Mouse (Mus musculus): ENCODE results near the gene Rcc2. TPM values are rescaled to one million over a fixed set of nuclear protein-coding genes. Genes with fewer than 3 reads are reported as not detected.

Rcc2 gene
- polyA plus RNA-seq, 2 experiments = 16.5 to 50.3 TPM

DNA sequence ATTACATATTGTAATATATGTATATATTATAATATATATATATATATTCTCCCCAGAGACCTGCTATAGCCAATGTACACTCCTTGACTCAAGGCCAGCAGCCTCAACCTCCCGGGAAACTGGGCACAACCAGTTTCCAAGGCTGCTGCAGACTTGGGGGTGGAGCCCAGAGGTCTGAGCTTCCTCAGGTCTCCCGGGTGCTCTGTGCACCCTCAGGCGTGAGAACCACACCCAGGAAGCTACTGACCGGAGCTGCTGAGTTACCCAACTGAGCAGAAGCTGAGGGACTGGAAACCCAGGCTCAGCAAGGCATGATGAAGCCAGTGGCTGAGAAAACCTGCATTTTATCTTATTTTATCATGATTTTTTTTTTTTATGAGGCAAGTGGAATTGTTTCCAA lies 70.8 kb downstream of the Rcc2 start:
- no peak for DNase-seq (ENCODE audit: low read depth in 3 of 3, low spot score in 3 of 3)
- whole genome bisulfite sequencing (ENCODE audit: insufficient replicate concordance) = 9% methylated on average over 4 of the region's 4 CpGs
- no peaks in the 10 kb centered on the region for H3K27me3 ChIP-seq (ENCODE audit: control insufficient read depth, insufficient read depth, low read length)
- H3K4me2 ChIP-seq (ENCODE audit: low read depth) = no peak overlapping the region
- peaks cover 0 to 2% of the 10 kb centered on the region in 2 experiments; a peak in 2 of 4 replicates for H3K4me1 ChIP-seq (replicated peaks; ENCODE audit: control insufficient read depth in 2 of 2, insufficient read depth in 2 of 2, low read length in 1 of 2)
- H3K9me3 ChIP-seq (ENCODE audit: control insufficient read depth, low read length) = no peaks in the 10 kb centered on the region
- H3K4me3 ChIP-seq (ENCODE audit: insufficient read depth in 1 of 2, low read depth in 2 of 2, low read length in 2 of 2) = no peak overlapping the region
- H3K9ac ChIP-seq (replicated peaks) = no peak overlapping the region
- TF ChIP-seq EP300 (IDR thresholded peaks at IDR 0.05; ENCODE audit: low read depth) (no peak), CTCF (IDR thresholded peaks at IDR 0.05; ENCODE audit: low read depth) (no peak)
- H3K36me3 ChIP-seq (replicated peaks; ENCODE audit: control insufficient read depth, insufficient read depth, low read depth) = no peaks in the 10 kb centered on the region
- no peak for ATAC-seq (ENCODE audit: insufficient read depth)
- H3K27ac ChIP-seq = no peak overlapping the region

Small RNA genes lying within 50 kb of the gene (microRNA-seq; reads per million reads assigned to microRNA genes)
- gene Gm23045 (not detected), gene Gm25951 (not detected)

Other genes with a start within 250 kb of the Rcc2 start
- 2.4 and 2.8 TPM in 2 replicates for gene Arhgef10l, start 34.5 kb upstream of the Rcc2 start, polyA plus RNA-seq (2012; rRNA removed)
- gene Arhgef10l, start 34.5 kb upstream of the Rcc2 start, polyA plus RNA-seq (2014; fragmentation: Nextera tagmentation; extraction: Ambion mirVana) = 2.1 and 2.5 TPM in 2 replicates
- gene Padi6, start 42.1 kb downstream of the Rcc2 start, polyA plus RNA-seq (2012; rRNA removed) = not detected in 2 replicates
- gene Padi6, start 42.1 kb downstream of the Rcc2 start, polyA plus RNA-seq (2014; fragmentation: Nextera tagmentation; extraction: Ambion mirVana) = not detected in 2 replicates
- 0.37 and 0.58 TPM in 2 replicates for gene Padi4, start 73.7 kb downstream of the Rcc2 start, polyA plus RNA-seq (2012; rRNA removed)
- 0.34 and 0.52 TPM in 2 replicates for gene Padi4, start 73.7 kb downstream of the Rcc2 start, polyA plus RNA-seq (2014; fragmentation: Nextera tagmentation; extraction: Ambion mirVana)
- gene Padi3, start 110.1 kb downstream of the Rcc2 start, polyA plus RNA-seq (2012; rRNA removed) = 0.11 and 0.17 TPM in 2 replicates
- gene Padi3, start 110.1 kb downstream of the Rcc2 start, polyA plus RNA-seq (2014; fragmentation: Nextera tagmentation; extraction: Ambion mirVana) = 0.13 and 0.25 TPM in 2 replicates
- 0.01 and 0.02 TPM in 2 replicates for gene Padi1, start 145.2 kb downstream of the Rcc2 start, polyA plus RNA-seq (2012; rRNA removed)
- 0.06 TPM in 1 of 2 replicates, not detected in the other for gene Padi1, start 145.2 kb downstream of the Rcc2 start, polyA plus RNA-seq (2014; fragmentation: Nextera tagmentation; extraction: Ambion mirVana)
- 0.87 and 1.0 TPM in 2 replicates for gene Padi2, start 205.8 kb downstream of the Rcc2 start, polyA plus RNA-seq (2012; rRNA removed)
- gene Padi2, start 205.8 kb downstream of the Rcc2 start, polyA plus RNA-seq (2014; fragmentation: Nextera tagmentation; extraction: Ambion mirVana) = 1.7 and 1.8 TPM in 2 replicates